Mouse (Mus musculus) heart, embryonic 11.5 days (tissue): ENCODE data around the gene Crtc1. TPM values are rescaled to one million over a fixed set of nuclear protein-coding genes. Genes with fewer than 3 reads are reported as not detected.

ENCODE experiments used
- ATAC-seq: fragments of 200-750 bp; cut with Nextera tagmentation; replicated peaks from 2 replicates; pipeline ENCODE4 v1.8.0; 2017; ENCODE audit warnings: moderate library complexity; ENCODE audit not compliant: insufficient number of reproducible peaks, low FRiP score, low TSS enrichment
- H3K27ac ChIP-seq: fragments of 300-500 bp; sonication (generic); 2 replicates; pipeline ENCODE4 v1.5.1; 2014; ENCODE audit warnings: mild to moderate bottlenecking, low read depth, low read length
- H3K27me3 ChIP-seq: fragments of 300-500 bp; sonication (generic); 2 replicates; pipeline ENCODE4 v1.6.1; 2014; ENCODE audit warnings: mild to moderate bottlenecking, low read length, mixed read lengths; ENCODE audit not compliant: control insufficient read depth, insufficient read depth
- H3K36me3 ChIP-seq: fragments of 300-500 bp; sonication (generic); 2 replicates; pipeline ENCODE4 v1.6.1; 2014; ENCODE audit warnings: mild to moderate bottlenecking, low read length, moderate library complexity, mixed read lengths; ENCODE audit not compliant: control insufficient read depth, insufficient read depth
- H3K4me1 ChIP-seq: fragments of 300-500 bp; sonication (generic); 2 replicates; pipeline ENCODE4 v1.6.1; 2014; ENCODE audit warnings: low read length; ENCODE audit not compliant: control insufficient read depth, insufficient read depth
- H3K4me2 ChIP-seq: fragments of 300-500 bp; sonication (generic); 2 replicates; pipeline ENCODE4 v1.6.1; 2014; ENCODE audit warnings: mild to moderate bottlenecking, moderate library complexity
- H3K4me3 ChIP-seq: fragments of 300-500 bp; sonication (generic); 2 replicates; pipeline ENCODE4 v1.5.1; 2014; ENCODE audit warnings: low read depth, low read length
- H3K9ac ChIP-seq: fragments of 300-500 bp; sonication (generic); 2 replicates; pipeline ENCODE4 v1.6.1; 2014; ENCODE audit warnings: mild to moderate bottlenecking, low read depth, low read length, moderate library complexity
- H3K9me3 ChIP-seq: fragments of 300-500 bp; sonication (generic); replicated peaks from 2 replicates; pipeline ENCODE4 v1.6.1; 2016; ENCODE audit warnings: low read length; ENCODE audit not compliant: control insufficient read depth
- WGBS: fragments of 180-500 bp; shearing (Covaris S2); extraction: QIAGEN DNeasy Blood & Tissue Kit; methylation state at CpG from one replicate; pipeline ENCODE4 v1.1.7; 2014; ENCODE audit not compliant: insufficient replicate concordance; 5-methylcytosine and 5-hydroxymethylcytosine counted together
- polyA plus RNA-seq: library from polyadenylated mRNA; unstranded; fragments of >200 nt; fragmentation: Nextera tagmentation; extraction: Ambion mirVana; gene quantifications from 2 replicates; pipeline ENCODE4 v1.2.1, GENCODE M21; 2014

The Crtc1 gene
- polyA plus RNA-seq, 1 experiment from 2014 or later = 13.5 TPM

- Histone ChIP-seq H3K4me2 (no peak overlapping the region), H3K9ac (no peak overlapping the region), H3K27ac (no peak overlapping the region), H3K27me3 (no peaks in the 10 kb centered on the region), H3K36me3 (no peaks in the 10 kb centered on the region; the same call in 1 of the 2 replicates), H3K4me1 (peaks cover 18% of the 10 kb centered on the region), H3K4me3 (no peak overlapping the region), H3K9me3 (no peaks in the 10 kb centered on the region)
- ATAC-seq = no peak
- 96% methylated on average over 2 of the region's 2 CpGs for WGBS
Observed at GRCm38 (mm10) chr8:70459636-70460035, 20.3 kb upstream of the Crtc1 start.

- Histone ChIP-seq H3K4me3 (no peak overlapping the region), H3K9ac (no peak overlapping the region), H3K27me3 (no peaks in the 10 kb centered on the region), H3K4me2 (no peak overlapping the region), H3K36me3 (no peaks in the 10 kb centered on the region; the same call in 1 of the 2 replicates), H3K27ac (no peak overlapping the region), H3K4me1 (peaks cover 28% of the 10 kb centered on the region), H3K9me3 (no peaks in the 10 kb centered on the region)
- ATAC-seq = no peak
- 76% methylated on average over 3 of the region's 3 CpGs for WGBS
Observed at GRCm38 (mm10) chr8:70458462-70458861, 19.1 kb upstream of the Crtc1 start.

GRCm38 (mm10) chr8:70457882-70458281 is 18.5 kb upstream of the Crtc1 start:
- H3K9ac ChIP-seq = no peak overlapping the region
- 80% methylated on average over 6 of the region's 6 CpGs for WGBS
- no peak for ATAC-seq
- H3K27me3 ChIP-seq = no peaks in the 10 kb centered on the region
- no peak overlapping the region for H3K4me3 ChIP-seq
- no peaks in the 10 kb centered on the region; the same call in 1 of the 2 replicates for H3K36me3 ChIP-seq
- H3K4me2 ChIP-seq = no peak overlapping the region
- peaks cover 34% of the 10 kb centered on the region for H3K4me1 ChIP-seq
- no peak overlapping the region for H3K27ac ChIP-seq
- no peaks in the 10 kb centered on the region for H3K9me3 ChIP-seq

GRCm38 (mm10) chr8:70456996-70457395 is 17.6 kb upstream of the Crtc1 start:
- Histone ChIP-seq H3K27me3 (peaks cover 2% of the 10 kb centered on the region), H3K4me2 (no peak overlapping the region), H3K9me3 (no peaks in the 10 kb centered on the region), H3K4me1 (peaks cover 40% of the 10 kb centered on the region), H3K36me3 (no peaks in the 10 kb centered on the region; the same call in 1 of the 2 replicates), H3K9ac (no peak overlapping the region), H3K4me3 (no peak overlapping the region), H3K27ac (no peak overlapping the region)
- WGBS = 80% methylated on average over 1 of the region's 1 CpGs
- no peak for ATAC-seq

- no peaks in the 10 kb centered on the region for H3K9me3 ChIP-seq
- H3K27me3 ChIP-seq = peaks cover 11% of the 10 kb centered on the region
- H3K27ac ChIP-seq = peak overlapping the region; percentile 30
- no peaks in the 10 kb centered on the region; the same call in 1 of the 2 replicates for H3K36me3 ChIP-seq
- ATAC-seq = no peak
- H3K4me1 ChIP-seq = peaks cover 36% of the 10 kb centered on the region
- 47% methylated on average over 5 of the region's 5 CpGs for WGBS
- no peak overlapping the region; the same call in 1 of the 2 replicates for H3K4me2 ChIP-seq
- H3K4me3 ChIP-seq = no peak overlapping the region
- H3K9ac ChIP-seq = no peak overlapping the region
Observed at GRCm38 (mm10) chr8:70453852-70454251, 14.5 kb upstream of the Crtc1 start.

- Histone ChIP-seq H3K4me1 (peaks cover 36% of the 10 kb centered on the region), H3K4me3 (no peak overlapping the region), H3K4me2 (peak overlapping the region; percentile 11), H3K9me3 (no peaks in the 10 kb centered on the region), H3K36me3 (no peaks in the 10 kb centered on the region; the same call in 1 of the 2 replicates), H3K27ac (no peak overlapping the region), H3K9ac (peak overlapping the region; percentile 10; the same call in 1 of the 2 replicates), H3K27me3 (peaks cover 11% of the 10 kb centered on the region)
- ATAC-seq = no peak
- WGBS = 33% methylated on average over 52 of the region's 52 CpGs
Observed at GRCm38 (mm10) chr8:70452196-70452966, 13.0 kb upstream of the Crtc1 start.

GRCm38 (mm10) chr8:70447639-70448420 is 8.5 kb upstream of the Crtc1 start:
- no peak for ATAC-seq
- H3K9ac ChIP-seq = 0 out of 2 replicates have a peak overlapping the region, but pooled peaks have one; percentile 4

GRCm38 (mm10) chr8:70445988-70446387 is 6.6 kb upstream of the Crtc1 start:
- Histone ChIP-seq H3K9me3 (no peaks in the 10 kb centered on the region), H3K27me3 (no peaks in the 10 kb centered on the region), H3K4me1 (peaks cover 5% of the 10 kb centered on the region), H3K36me3 (no peaks in the 10 kb centered on the region), H3K4me3 (no peak overlapping the region), H3K4me2 (no peak overlapping the region), H3K27ac (no peak overlapping the region), H3K9ac (no peak overlapping the region)
- no peak for ATAC-seq
- 50% methylated on average over 1 of the region's 1 CpGs for WGBS

More at GRCm38 (mm10) chr8:70447639-70448420, 8.5 kb upstream of the Crtc1 start:
- 65% methylated on average over 19 of the region's 19 CpGs for WGBS
- Histone ChIP-seq H3K9me3 (no peaks in the 10 kb centered on the region), H3K27ac (no peak overlapping the region), H3K4me2 (no peak overlapping the region), H3K27me3 (peaks cover 11% of the 10 kb centered on the region), H3K4me1 (peaks cover 18% of the 10 kb centered on the region), H3K4me3 (no peak overlapping the region), H3K36me3 (no peaks in the 10 kb centered on the region; the same call in 1 of the 2 replicates)
